Mouse (Mus musculus) midbrain, postnatal 0 days (tissue): ENCODE measurements around the gene Tspan11. TPM values are rescaled to one million over a fixed set of nuclear protein-coding genes. Genes with fewer than 3 reads are reported as not detected.
A peak's percentile ranks its signal among the peaks of the same experiment; 100 is the strongest.

Experiments
- ATAC-seq: fragments of 200-750 bp; cut with Nextera tagmentation; 2 replicates; pipeline ENCODE4 v1.8.0; 2017; ENCODE audit warnings: moderate number of reproducible peaks, mild to moderate bottlenecking, moderate TSS enrichment, moderate library complexity; ENCODE audit not compliant: low FRiP score
- DNase-seq: peaks from one replicate; pipeline ENCODE4 v3.0.0-alpha.2; 2015; ENCODE audit warnings: low spot score
- H3K27ac ChIP-seq: fragments of 300-500 bp; sonication (generic); 2 replicates; pipeline ENCODE4 v1.5.1; 2014; ENCODE audit warnings: low read depth, mild to moderate bottlenecking, low read length, mixed read lengths
- H3K27me3 ChIP-seq: fragments of 300-500 bp; sonication (generic); 2 replicates; pipeline ENCODE4 v1.6.1; 2014; ENCODE audit warnings: low read length, control low read depth, mixed read lengths; ENCODE audit not compliant: insufficient read depth
- H3K36me3 ChIP-seq: fragments of 300-500 bp; sonication (generic); 2 replicates; pipeline ENCODE4 v1.6.1; 2014; ENCODE audit warnings: low read length, control low read depth, mixed read lengths; ENCODE audit not compliant: insufficient read depth
- H3K4me1 ChIP-seq: fragments of 300-500 bp; sonication (generic); 2 replicates; pipeline ENCODE4 v1.6.1; 2014; ENCODE audit warnings: mild to moderate bottlenecking, control low read depth, antibody characterized with exemption, low read length, mixed read lengths; ENCODE audit not compliant: insufficient read depth
- H3K4me2 ChIP-seq: fragments of 300-500 bp; sonication (generic); 2 replicates; pipeline ENCODE4 v1.6.1; 2014; ENCODE audit warnings: low read depth, mild to moderate bottlenecking, low read length, mixed read lengths; ENCODE audit not compliant: poor library complexity, severe bottlenecking
- H3K4me3 ChIP-seq: fragments of 300-500 bp; sonication (generic); 2 replicates; pipeline ENCODE4 v1.5.1; 2014; ENCODE audit warnings: low read depth, mild to moderate bottlenecking, low read length, moderate library complexity
- H3K9ac ChIP-seq: fragments of 300-500 bp; sonication (generic); replicated peaks from 2 replicates; pipeline ENCODE4 v1.6.1; 2014; ENCODE audit warnings: mild to moderate bottlenecking, low read length, moderate library complexity, mixed read lengths; ENCODE audit not compliant: poor library complexity, severe bottlenecking
- H3K9me3 ChIP-seq: fragments of 300-500 bp; sonication (generic); 2 replicates; pipeline ENCODE4 v1.6.1; 2016; ENCODE audit warnings: low read length, control low read depth
- CTCF ChIP-seq: IDR thresholded peaks from 2 replicates; pipeline ENCODE4 v1.5.1; 2016; ENCODE audit warnings: antibody characterized with exemption, mild to moderate bottlenecking
- WGBS: fragments of 180-500 bp; shearing (Covaris S2); extraction: QIAGEN DNeasy Blood & Tissue Kit; methylation state at CpG from one replicate; pipeline ENCODE4 v1.1.7; 2014; 5-methylcytosine and 5-hydroxymethylcytosine counted together
- polyA plus RNA-seq: library from polyadenylated mRNA; unstranded; fragments of >200 nt; fragmentation: Nextera tagmentation; extraction: Ambion mirVana; gene quantifications from 2 replicates; pipeline ENCODE4 v1.2.1, GENCODE M21; 2015
- total RNA-seq: library from RNA; depleted of rRNA; stranded (reverse); fragments of >200 nt; gene quantifications from 2 replicates; pipeline ENCODE4 v1.2.3, GENCODE M21; 2014

The Tspan11 gene
- total and polyA plus RNA-seq, 2 experiments from 2014 or later: 3.0 to 5.0 TPM

DNA sequence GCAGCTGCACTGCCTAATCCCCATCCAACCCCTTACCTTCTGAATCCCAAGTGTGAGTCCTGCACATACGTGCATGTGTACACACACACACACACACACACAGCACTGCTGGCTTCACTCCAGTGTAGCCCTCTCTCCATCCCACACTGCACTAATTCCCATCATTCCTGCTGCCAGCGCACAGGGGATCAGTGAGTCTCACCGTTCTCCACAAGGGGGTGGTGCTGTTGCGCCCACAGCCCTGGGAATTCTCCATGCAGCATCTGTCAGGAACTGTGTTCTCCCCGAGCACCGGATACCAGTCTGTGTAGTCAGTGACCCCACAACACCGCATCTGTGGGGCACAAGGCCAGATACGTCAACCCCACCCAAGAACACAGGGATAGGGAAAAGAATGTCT lies 78.1 kb downstream of the Tspan11 start:
- Histone ChIP-seq H3K27ac (no peak overlapping the region), H3K36me3 (peaks cover 23% of the 10 kb centered on the region; the same call in 1 of the 2 replicates), H3K4me2 (no peak overlapping the region), H3K9me3 (no peaks in the 10 kb centered on the region), H3K27me3 (no peaks in the 10 kb centered on the region), H3K4me3 (no peak overlapping the region), H3K4me1 (no peaks in the 10 kb centered on the region), H3K9ac (no peak overlapping the region)
- WGBS: 41% methylated on average over 8 of the region's 8 CpGs
- DNase-seq: peak; percentile 55
- ATAC-seq: peak; percentile 59
- TF ChIP-seq CTCF: peak; percentile 81

DNA sequence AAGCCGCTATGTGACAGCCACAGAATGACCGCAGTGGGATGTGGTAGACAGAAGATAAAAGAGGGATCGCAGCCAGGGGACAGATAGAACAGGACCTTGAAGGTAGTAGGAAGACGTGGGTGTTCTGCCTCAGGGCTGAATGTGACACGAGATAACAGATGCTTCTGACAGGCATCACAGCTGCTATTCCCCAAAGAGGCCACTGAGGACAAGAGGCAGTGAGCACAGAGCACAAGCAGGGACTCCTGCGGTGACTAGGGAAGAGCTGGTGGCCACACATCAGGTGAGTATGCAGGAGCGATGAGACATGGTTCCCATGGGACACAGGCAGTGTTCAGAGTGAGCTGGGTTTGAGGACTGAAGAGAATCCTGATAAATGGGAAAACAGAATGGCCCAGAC lies 82.3 kb downstream of the Tspan11 start:
- Histone ChIP-seq H3K27ac (no peak overlapping the region), H3K27me3 (no peaks in the 10 kb centered on the region), H3K4me1 (no peaks in the 10 kb centered on the region), H3K9ac (no peak overlapping the region), H3K36me3 (peaks cover 9% of the 10 kb centered on the region; the same call in 1 of the 2 replicates), H3K9me3 (no peaks in the 10 kb centered on the region), H3K4me2 (no peak overlapping the region), H3K4me3 (no peak overlapping the region)
- TF ChIP-seq CTCF: no peak
- ATAC-seq (peak; percentile 21; the same call in 1 of the 2 replicates), DNase-seq (no peak)
- 59% methylated on average over 7 of the region's 7 CpGs for WGBS

GRCm38 (mm10) chr6:127970120-127970519 lies 82.7 kb downstream of the Tspan11 start:
- 5% methylated on average over 7 of the region's 7 CpGs for WGBS
- Histone ChIP-seq H3K27me3 (no peaks in the 10 kb centered on the region), H3K27ac (no peak overlapping the region), H3K4me2 (no peak overlapping the region), H3K4me1 (no peaks in the 10 kb centered on the region), H3K9me3 (no peaks in the 10 kb centered on the region), H3K4me3 (no peak overlapping the region), H3K36me3 (peaks cover 9% of the 10 kb centered on the region; the same call in 1 of the 2 replicates), H3K9ac (no peak overlapping the region)
- TF ChIP-seq CTCF: peak; percentile 97
- DNase-seq (peak; percentile 87), ATAC-seq (peak; percentile 50)

- 57% methylated on average over 5 of the region's 5 CpGs for WGBS
- H3K36me3 ChIP-seq: peaks cover 4% of the 10 kb centered on the region; the same call in 1 of the 2 replicates
- no peak overlapping the region for H3K27ac ChIP-seq
- H3K4me1 ChIP-seq: no peaks in the 10 kb centered on the region
- H3K9ac ChIP-seq: no peak overlapping the region
- H3K4me2 ChIP-seq: no peak overlapping the region
- TF ChIP-seq CTCF: no peak
- H3K9me3 ChIP-seq: no peaks in the 10 kb centered on the region
- H3K27me3 ChIP-seq: no peaks in the 10 kb centered on the region
- ATAC-seq: no peak
- no peak for DNase-seq
- no peak overlapping the region for H3K4me3 ChIP-seq
Observed at GRCm38 (mm10) chr6:127970848-127971247, 83.5 kb downstream of the Tspan11 start.

DNA sequence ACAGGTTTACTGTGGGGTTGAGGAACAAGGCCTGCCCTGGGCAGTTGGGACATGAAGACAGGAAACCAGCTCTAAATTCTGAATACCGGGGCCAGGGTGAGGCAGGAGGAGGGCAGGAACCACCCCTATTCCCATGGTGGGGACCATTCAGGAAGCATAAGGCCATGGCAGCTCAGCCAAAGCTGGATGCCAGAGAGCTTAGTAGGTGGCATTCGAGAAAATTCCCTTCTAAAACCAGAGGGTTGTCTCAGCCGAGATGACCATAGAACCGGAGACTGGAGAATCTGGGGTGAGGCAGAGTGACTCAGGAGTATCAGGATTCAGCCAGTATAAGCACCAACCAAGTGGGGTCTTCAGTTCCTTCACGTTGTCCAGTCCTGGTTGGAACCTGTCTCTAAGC lies 84.5 kb downstream of the Tspan11 start:
- Histone ChIP-seq H3K27ac (no peak overlapping the region), H3K4me1 (no peaks in the 10 kb centered on the region), H3K9me3 (no peaks in the 10 kb centered on the region), H3K4me3 (no peak overlapping the region), H3K36me3 (no peaks in the 10 kb centered on the region), H3K27me3 (no peaks in the 10 kb centered on the region), H3K4me2 (no peak overlapping the region), H3K9ac (no peak overlapping the region)
- no peak for TF ChIP-seq CTCF
- DNase-seq (no peak), ATAC-seq (no peak)
- 83% methylated on average over 5 of the region's 5 CpGs for WGBS

DNA sequence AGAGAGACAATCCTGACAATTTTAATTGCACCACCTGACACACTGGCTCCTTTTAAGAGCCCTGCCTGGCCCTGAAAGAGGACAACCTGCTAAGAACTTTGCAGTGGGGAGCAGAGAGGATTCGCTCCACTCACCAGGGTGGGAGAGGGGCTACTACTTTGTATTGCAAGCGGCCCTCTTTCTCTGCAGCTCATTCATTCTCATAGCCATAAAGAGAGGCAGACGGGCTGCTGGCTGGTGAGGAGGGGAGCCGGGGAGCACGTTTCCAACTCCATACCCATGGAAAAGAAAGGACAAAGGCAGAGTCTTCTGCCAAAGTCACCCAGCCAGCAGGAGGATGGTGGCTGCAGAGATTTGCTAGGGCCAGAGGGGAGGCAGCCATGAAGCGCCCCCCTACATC lies 86.2 kb downstream of the Tspan11 start:
- TF ChIP-seq CTCF: no peak; the same call in 1 of the 2 replicates
- H3K4me1 ChIP-seq: no peaks in the 10 kb centered on the region
- DNase-seq (peak; percentile 55), ATAC-seq (peak; percentile 14; the same call in 1 of the 2 replicates)
- H3K4me3 ChIP-seq: no peak overlapping the region
- H3K27me3 ChIP-seq: no peaks in the 10 kb centered on the region
- peak overlapping the region; percentile 48 for H3K27ac ChIP-seq
- no peak overlapping the region for H3K9ac ChIP-seq
- no peaks in the 10 kb centered on the region for H3K9me3 ChIP-seq
- H3K36me3 ChIP-seq: no peaks in the 10 kb centered on the region
- WGBS: 26% methylated on average over 6 of the region's 6 CpGs
- no peak overlapping the region for H3K4me2 ChIP-seq
